Mouse (Mus musculus): ENCODE results near the gene Dctn1.

DNA sequence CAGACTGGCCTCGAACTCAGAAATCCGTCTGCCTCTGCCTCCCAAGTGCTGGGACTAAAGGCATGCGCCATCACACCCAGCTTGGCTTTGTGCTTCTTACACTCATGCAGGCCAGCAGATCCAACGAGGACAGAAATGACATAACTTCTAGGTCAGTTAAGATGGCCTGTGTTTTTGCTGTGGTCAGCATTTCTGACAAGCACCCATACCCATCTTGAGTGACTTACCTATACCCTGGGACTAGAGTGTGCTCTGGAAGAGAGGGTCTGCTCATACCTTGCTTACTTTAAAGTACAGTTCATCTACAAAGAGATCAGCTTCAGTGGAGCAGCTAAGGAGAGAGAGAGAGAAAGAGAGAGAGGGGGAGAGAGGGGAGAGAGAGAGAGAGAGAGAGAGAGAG lies 67.6 kb downstream of the Dctn1 start:
- no peak for TF ChIP-seq CTCF (IDR thresholded peaks at IDR 0.05; ENCODE audit: low read depth, low read length)
- TF ChIP-seq POLR2A (IDR thresholded peaks at IDR 0.05; ENCODE audit: borderline replicate concordance, low read depth, low read length), result no peak
